8 mouse cellular contexts compared by ENCODE assay signal in genomic region chr12:108121288-108121687, GRCm38 (mm10). TPM values are rescaled to one million over a fixed set of nuclear protein-coding genes. Genes with fewer than 3 reads are reported as not detected.
DNase-seq lines count a peak whose midpoint lies in the region; ATAC-seq lines count a peak whose summit lies in the region.

No protein-coding gene starts in this region.

- no peaks in the 10 kb centered on the region for H3K9me3 ChIP-seq in heart, embryonic 12.5 days (replicated peaks)

- H3K4me2 ChIP-seq in heart, embryonic 12.5 days, result no peak overlapping the region

- H3K27me3 ChIP-seq in heart, embryonic 12.5 days (replicated peaks), result no peaks in the 10 kb centered on the region

- WGBS in heart, embryonic 12.5 days, result 11% methylated on average over 2 of the region's 2 CpGs

- H3K27ac ChIP-seq in heart, embryonic 12.5 days (ENCODE audit: poor library complexity, severe bottlenecking), result no peak overlapping the region

- peaks cover 12% of the 10 kb centered on the region for H3K36me3 ChIP-seq in heart, embryonic 12.5 days

- no peak overlapping the region for H3K9ac ChIP-seq in heart, embryonic 12.5 days

- ATAC-seq in heart, embryonic 12.5 days (ENCODE audit: insufficient number of reproducible peaks, low FRiP score), result no peak

- intact Hi-C loops in gastrocnemius, postnatal 36 days (cut with DNase I), result loop anchor here (1.0 kb wide), 1 partner anchor 80 kb away; no protein-coding TSS in a partner anchor

- H3K4me3 ChIP-seq in heart, embryonic 12.5 days, result no peak overlapping the region

- peak; percentile 86 for DNase-seq in heart, adult 11 months
- peak; percentile 36 to 40 for DNase-seq in adrenal gland, adult 18-20 months (ENCODE audit: low spot score in 2 of 2)
- DNase-seq in embryo, embryonic 10.5 days (ENCODE audit: low spot score), result peak; percentile 85
- peak; percentile 36 to 42 for DNase-seq in gastrocnemius, postnatal 36 days
- DNase-seq in layer of hippocampus, adult 18-20 months (ENCODE audit: low spot score in 2 of 2), result peak; percentile 79 to 92
- peak; percentile 68 for DNase-seq in lung, postnatal 14 days
- DNase-seq in right cerebral cortex, adult 2 months (ENCODE audit: low spot score in 2 of 2), result peak; percentile 77 to 87

- H3K4me1 ChIP-seq in heart, embryonic 12.5 days (replicated peaks), result peaks cover 20% of the 10 kb centered on the region

RNA-seq across cellular contexts. Expression of gene Setd3, which starts 57.8 kb away (rescaled TPM):
- polyA plus RNA-seq in heart, embryonic 12.5 days (2016; fragmentation: Nextera tagmentation; extraction: Ambion mirVana), result 83.1 and 83.3 TPM in 2 replicates
- 100 to 1,000 TPM; 101 to 127 TPM for total RNA-seq in adrenal gland, adult 18-20 months (2021)
- 10 to 100 TPM; 84.0 to 90.2 TPM for total RNA-seq in gastrocnemius, postnatal 36 days (2021)
- total RNA-seq in layer of hippocampus, adult 18-20 months (2021), result 100 to 1,000 TPM; 155 to 162 TPM

RNA-seq across cellular contexts. Expression of gene Ccnk, which starts 58.1 kb away (rescaled TPM):
- polyA plus RNA-seq in heart, embryonic 12.5 days (2016; fragmentation: Nextera tagmentation; extraction: Ambion mirVana), result 2.0 and 2.7 TPM in 2 replicates
- 10 to 100 TPM; 29.2 to 31.1 TPM for total RNA-seq in adrenal gland, adult 18-20 months (2021)
- total RNA-seq in gastrocnemius, postnatal 36 days (2021), result 10 to 100 TPM; 88.0 to 91.8 TPM
- total RNA-seq in layer of hippocampus, adult 18-20 months (2021), result 10 to 100 TPM; 31.6 to 34.3 TPM
